Mouse (Mus musculus) gastrocnemius, postnatal 10 days (tissue): Measurements from ENCODE around the gene Zcchc2. TPM values are rescaled to one million over a fixed set of nuclear protein-coding genes. Genes with fewer than 3 reads are reported as not detected.

Source experiments
- DNase-seq: peaks from one replicate; pipeline ENCODE4 v3.0.0; 2021; ENCODE audit warnings: mixed read lengths
- total RNA-seq, 2 experiments: library from RNA; stranded (reverse); gene quantifications; 2 replicates each; pipeline ENCODE4 v1.2.3; 2021

Zcchc2 gene
- total RNA-seq, 2 experiments from 2014 or later, result 6.6 to 8.4 TPM

- DNase-seq, result no peak
Measured at GRCm38 (mm10) chr1:106073166-106073565, 83.0 kb downstream of the Zcchc2 start.

GRCm38 (mm10) chr1:106074141-106074540 is 83.9 kb downstream of the Zcchc2 start:
- no peak for DNase-seq

- DNase-seq, result no peak
Measured at GRCm38 (mm10) chr1:106074656-106075055, 84.5 kb downstream of the Zcchc2 start.

- DNase-seq, result no peak
Measured at GRCm38 (mm10) chr1:106076641-106077040, 86.4 kb downstream of the Zcchc2 start.

- DNase-seq, result no peak
Measured at GRCm38 (mm10) chr1:106077166-106077565, 87.0 kb downstream of the Zcchc2 start.

Other genes starting within 250 kb of the Zcchc2 start
- gene Tnfrsf11a, start 209.7 kb upstream of the Zcchc2 start, total RNA-seq, result 1 to 10 TPM; 1.3 to 2.3 TPM
- 10 to 100 TPM in 1 of 2 experiments, 1 to 10 TPM in 1; 9.1 to 11.0 TPM for gene Phlpp1, start 181.3 kb downstream of the Zcchc2 start, total RNA-seq